Mouse (Mus musculus): ENCODE results near the gene Celsr2.

Gene Celsr2

GRCm38 (mm10) chr3:108378875-108379663 lies 36.3 kb downstream of the Celsr2 start:
- no peak for DNase-seq (ENCODE audit: low read depth)

GRCm38 (mm10) chr3:108372691-108373090 lies 42.7 kb downstream of the Celsr2 start:
- no peak for DNase-seq (ENCODE audit: low read depth)

GRCm38 (mm10) chr3:108372274-108372673 lies 43.1 kb downstream of the Celsr2 start:
- DNase-seq (ENCODE audit: low read depth): no peak

GRCm38 (mm10) chr3:108368721-108369120 lies 46.6 kb downstream of the Celsr2 start:
- DNase-seq (ENCODE audit: low read depth): no peak

GRCm38 (mm10) chr3:108367828-108368227 lies 47.5 kb downstream of the Celsr2 start:
- no peak for DNase-seq (ENCODE audit: low read depth)

GRCm38 (mm10) chr3:108367173-108367572 lies 48.2 kb downstream of the Celsr2 start:
- DNase-seq (ENCODE audit: low read depth): no peak

GRCm38 (mm10) chr3:108364270-108364995 lies 50.9 kb downstream of the Celsr2 start, which contains the start of gene Mybphl:
Mybphl (plus strand) TSS chr3:108364911.
- DNase-seq (ENCODE audit: low read depth): no peak

- DNase-seq (ENCODE audit: low read depth): no peak
These were observed 51.7 kb downstream of the Celsr2 start for GRCm38 (mm10) chr3:108363626-108364025.

- no peak for DNase-seq (ENCODE audit: low read depth)
These were observed 54.5 kb downstream of the Celsr2 start for GRCm38 (mm10) chr3:108360894-108361293.

- no peak for DNase-seq (ENCODE audit: low read depth)
These were observed 56.9 kb downstream of the Celsr2 start for GRCm38 (mm10) chr3:108358445-108358844.

- DNase-seq (ENCODE audit: low read depth): no peak
These were observed 58.3 kb downstream of the Celsr2 start for GRCm38 (mm10) chr3:108357051-108357450.

GRCm38 (mm10) chr3:108355245-108355644 lies 60.1 kb downstream of the Celsr2 start:
- DNase-seq (ENCODE audit: low read depth): no peak

GRCm38 (mm10) chr3:108348376-108348775 lies 67.0 kb downstream of the Celsr2 start:
- DNase-seq (ENCODE audit: low read depth): no peak

- DNase-seq (ENCODE audit: low read depth): no peak
These were observed 69.5 kb downstream of the Celsr2 start for GRCm38 (mm10) chr3:108345855-108346254.

- DNase-seq (ENCODE audit: low read depth): no peak
These were observed 73.2 kb downstream of the Celsr2 start for GRCm38 (mm10) chr3:108342185-108342584.

GRCm38 (mm10) chr3:108341040-108341439 lies 74.3 kb downstream of the Celsr2 start:
- no peak for DNase-seq (ENCODE audit: low read depth)
